Mouse (Mus musculus): Measurements from ENCODE around the gene Pask.
"Not testable (repeated sequence)": the region's sequence is repeated elsewhere in the genome, so short reads cannot be mapped to it uniquely, and the experiment has no call there.

Pask gene

DNA sequence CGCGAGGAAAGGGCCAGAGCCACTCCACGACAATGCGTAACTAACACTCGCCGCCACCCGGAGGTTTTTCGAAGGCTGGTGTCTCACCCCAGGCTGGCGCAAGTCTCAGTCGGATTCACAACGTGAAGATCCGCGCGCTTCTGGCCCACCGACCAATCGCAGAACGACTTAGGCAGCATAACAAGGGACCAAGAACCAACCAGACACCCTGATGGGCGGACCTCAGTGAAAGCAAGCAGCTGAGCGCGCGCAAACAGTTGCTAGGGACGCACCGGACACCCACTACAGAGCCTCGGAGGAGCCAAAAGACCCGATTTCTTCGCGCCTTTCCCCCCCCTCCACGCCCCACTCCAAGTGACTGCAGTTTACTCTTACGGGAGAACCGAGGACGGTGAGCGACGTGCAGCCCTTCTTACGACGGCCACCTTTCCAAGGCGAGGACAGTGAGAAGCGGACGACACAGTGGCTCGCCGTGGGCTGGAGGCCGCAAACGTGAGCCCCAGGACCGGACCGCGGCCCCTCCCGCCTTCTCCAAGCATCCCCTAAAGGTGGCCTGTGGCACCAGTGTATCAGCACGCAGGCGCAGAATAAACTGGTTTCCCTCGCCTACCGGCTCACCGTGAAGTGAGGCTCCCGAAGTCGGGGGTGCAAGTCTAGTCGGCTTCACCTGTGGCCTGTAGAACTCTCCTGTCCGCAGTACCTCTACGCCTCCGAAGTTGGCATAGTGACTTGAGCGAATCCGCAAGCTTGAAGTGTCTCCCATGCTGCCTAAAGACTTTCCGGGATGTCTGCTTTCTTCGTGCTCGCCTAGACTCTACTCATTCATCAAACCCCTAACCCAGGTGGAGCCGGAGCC lies at the start of gene Pask, which contains the start of gene Ppp1r7:
Gene Pask (minus strand): TSS at position 835 of the 856 bp plus-strand sequence.
Gene Ppp1r7 (plus strand): TSS at position 207 of the 856 bp plus-strand sequence.
- DNase-seq (ENCODE audit: low spot score in 2 of 2) = peak; percentile 94

GRCm38 (mm10) chr1:93388906-93389305 lies 45.6 kb upstream of the Pask start:
- no peak for DNase-seq (ENCODE audit: low spot score in 2 of 2)

- no peak for DNase-seq (ENCODE audit: low spot score in 2 of 2)
These were observed 43.9 kb upstream of the Pask start for GRCm38 (mm10) chr1:93387198-93387597.

GRCm38 (mm10) chr1:93379117-93379516 lies 35.8 kb upstream of the Pask start:
- DNase-seq (ENCODE audit: low spot score in 2 of 2) = no peak

DNA sequence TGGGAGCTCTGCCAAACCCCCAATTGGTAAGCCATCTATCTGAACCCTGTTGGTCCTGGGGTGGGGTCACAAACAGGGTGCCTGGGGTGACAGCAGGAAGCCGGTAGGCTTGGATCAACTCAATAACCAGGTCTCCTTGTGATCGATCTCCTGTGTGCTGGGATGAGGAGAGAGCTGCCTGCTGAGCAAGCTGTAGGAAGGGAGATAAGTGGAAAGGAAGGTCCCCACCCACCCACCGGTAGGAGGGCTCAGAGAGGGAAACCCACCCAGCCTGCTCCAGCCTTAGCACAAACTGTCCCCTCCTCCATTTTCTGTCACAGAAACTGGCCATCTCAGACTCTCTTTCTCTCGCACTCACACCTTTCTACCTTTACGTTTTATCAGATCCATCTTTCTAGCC lies 34.0 kb upstream of the Pask start:
- no peak for DNase-seq (ENCODE audit: low spot score in 2 of 2)

DNA sequence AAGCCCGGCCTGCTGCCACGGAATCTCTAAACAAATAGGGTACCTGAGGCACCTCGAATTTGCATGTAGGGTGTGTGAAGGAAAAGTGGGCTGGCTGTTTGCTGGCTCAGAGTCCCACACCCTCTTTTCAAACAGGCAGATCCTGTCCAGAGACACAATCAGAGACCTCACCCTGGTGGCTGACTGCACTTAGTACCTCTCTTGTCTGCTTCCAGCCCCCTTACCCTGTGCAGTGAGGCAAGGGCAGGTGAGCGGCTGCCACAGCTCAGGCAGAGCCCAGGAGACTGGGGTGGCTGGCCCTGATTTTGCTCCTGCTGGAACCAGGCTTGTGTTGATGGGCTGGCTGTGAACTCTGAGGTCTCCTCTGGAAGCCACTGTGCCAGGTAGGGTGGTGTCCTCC lies 30.4 kb upstream of the Pask start, which contains the start of gene Ano7:
Gene Ano7 (plus strand): TSS at position 266 of the 400 bp plus-strand sequence.
- no peak for DNase-seq (ENCODE audit: low spot score in 2 of 2)

GRCm38 (mm10) chr1:93365641-93366040 lies 22.4 kb upstream of the Pask start:
- DNase-seq (ENCODE audit: low spot score in 2 of 2) = no peak

DNA sequence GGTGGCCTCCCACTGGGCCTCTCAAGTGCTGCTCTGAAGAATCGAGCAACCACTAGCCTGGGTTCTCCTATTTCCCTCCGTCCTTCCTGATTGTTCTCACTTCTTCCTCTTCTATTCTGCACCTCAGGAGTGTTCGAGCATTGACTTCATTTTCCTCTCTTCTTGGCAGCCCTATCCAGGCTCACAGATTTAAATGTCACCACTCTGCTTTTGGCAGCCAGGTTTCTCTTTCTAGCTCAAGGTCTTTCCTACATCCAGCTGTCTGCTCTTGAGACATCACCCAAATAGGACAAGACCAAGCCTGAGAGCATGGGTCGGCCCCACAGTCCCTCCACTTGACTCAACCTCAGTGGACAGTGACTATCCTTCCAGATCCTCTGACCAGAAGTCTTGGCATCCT lies 19.4 kb upstream of the Pask start:
- no peak for DNase-seq (ENCODE audit: low spot score in 2 of 2)

DNA sequence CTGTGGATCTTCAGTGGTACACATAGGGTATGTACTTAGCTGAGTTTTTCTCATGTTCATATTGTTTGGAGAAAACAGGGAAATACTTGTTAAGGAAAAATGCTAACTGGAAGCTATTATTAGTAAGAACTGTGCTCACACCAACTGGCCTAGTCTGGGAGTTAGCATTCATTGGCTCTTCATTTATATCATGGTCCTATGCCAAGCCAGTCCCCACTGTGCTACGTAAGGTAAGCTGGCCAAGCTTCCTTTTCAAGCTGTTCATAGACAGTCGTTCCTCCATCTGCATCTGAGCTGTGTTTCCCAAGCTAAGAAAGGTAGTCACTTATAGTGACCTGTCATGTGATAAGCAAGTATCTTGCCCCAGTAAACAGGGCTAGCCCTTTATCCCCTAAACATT lies 9.4 kb upstream of the Pask start:
- no peak for DNase-seq (ENCODE audit: low spot score in 2 of 2)

- DNase-seq (ENCODE audit: low spot score in 2 of 2) = no peak
These were observed 6.4 kb upstream of the Pask start for GRCm38 (mm10) chr1:93349701-93350100.

GRCm38 (mm10) chr1:93347176-93347575 lies 3.9 kb upstream of the Pask start:
- no peak for DNase-seq (ENCODE audit: low spot score in 2 of 2)

DNA sequence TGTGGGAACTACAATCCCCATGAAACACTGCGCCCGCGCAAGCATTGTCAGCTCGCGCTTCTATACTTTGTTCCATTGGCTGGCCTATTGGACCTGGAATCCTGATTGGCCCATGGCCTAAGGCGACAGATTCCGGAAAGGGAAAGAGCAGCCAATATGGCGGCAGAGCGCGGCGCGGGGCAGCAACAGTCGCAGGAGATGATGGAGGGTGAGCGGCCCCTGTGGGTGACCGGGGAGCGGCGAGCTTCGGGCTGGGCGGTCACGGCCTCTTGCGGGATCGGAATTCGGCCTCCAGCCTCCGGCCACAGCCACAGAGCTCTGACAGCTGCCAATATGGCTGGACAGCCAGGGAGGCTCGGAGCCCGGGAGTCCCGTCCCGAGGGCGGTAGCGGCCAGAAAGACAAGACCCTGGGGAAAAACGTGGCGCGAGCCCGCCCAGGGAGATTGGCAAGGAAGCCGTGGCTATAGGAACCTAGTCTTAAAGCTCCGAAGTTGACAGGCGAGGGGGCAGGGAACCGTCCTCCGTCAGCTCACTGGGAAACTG lies 294 bp upstream of the Pask start:
- DNase-seq (ENCODE audit: low spot score in 2 of 2) = peak; percentile 91

DNA sequence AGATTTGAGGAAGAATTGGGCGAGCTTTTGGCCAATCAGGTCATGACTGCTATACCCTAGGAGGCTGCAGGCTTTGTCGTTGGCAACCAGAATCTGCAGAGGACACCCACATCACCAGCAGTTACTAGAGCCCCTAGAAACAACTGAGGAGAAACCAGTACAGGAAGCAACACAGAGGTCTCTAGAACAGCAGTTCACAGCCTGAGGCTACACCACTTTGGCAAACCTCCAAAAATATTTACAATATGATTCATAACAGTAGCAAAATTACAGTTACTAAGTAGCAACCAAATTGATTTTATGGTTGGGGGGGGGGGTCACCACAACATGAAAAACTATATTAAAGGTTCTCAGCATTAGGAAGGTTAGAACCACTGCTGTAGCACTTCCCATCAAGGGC lies 8.7 kb downstream of the Pask start:
- no peak for DNase-seq (ENCODE audit: low spot score in 2 of 2)

GRCm38 (mm10) chr1:93326446-93326845 lies 16.8 kb downstream of the Pask start:
- no peak for DNase-seq (ENCODE audit: low spot score in 2 of 2)

GRCm38 (mm10) chr1:93323973-93324372 lies 19.3 kb downstream of the Pask start:
- no peak for DNase-seq (ENCODE audit: low spot score in 2 of 2)

DNA sequence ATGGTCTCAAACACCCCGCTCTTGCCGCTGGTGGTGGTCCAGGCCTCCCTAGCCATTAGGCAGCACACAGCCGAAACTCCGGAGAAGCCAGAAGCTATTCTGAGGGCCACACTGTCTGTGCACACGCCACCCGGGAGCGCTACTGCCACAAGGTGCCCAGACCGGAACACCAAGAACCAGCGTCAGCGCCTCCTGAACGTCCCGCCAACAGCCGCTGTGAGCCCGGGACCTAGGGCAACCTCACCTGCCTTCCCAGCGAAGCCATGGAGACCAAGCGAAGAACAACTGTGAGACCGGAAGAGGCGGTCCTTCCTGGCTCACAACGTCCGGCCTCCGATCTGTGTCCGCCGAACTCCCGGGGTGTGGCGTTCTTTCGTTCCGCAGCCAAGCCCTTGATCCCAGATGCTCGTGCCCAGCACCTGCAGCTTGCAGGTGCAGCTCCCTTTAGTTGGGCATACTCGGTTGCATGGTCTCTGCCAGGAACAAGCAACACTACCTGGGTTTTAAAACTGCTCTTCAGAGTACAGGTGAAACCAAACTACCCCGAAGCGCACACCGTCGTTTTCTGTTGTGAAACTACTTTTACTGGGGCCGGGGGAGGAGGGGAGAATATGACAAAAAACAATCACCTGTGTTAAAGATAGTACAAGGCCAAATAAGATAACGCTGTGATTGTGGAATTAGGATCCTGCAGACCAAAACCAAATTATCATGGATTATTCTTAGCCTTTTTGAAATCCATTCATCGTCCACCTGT lies 37.5 kb downstream of the Pask start, which contains the start of gene Mterf4:
Gene Mterf4 (minus strand): TSS at position 335 of the 757 bp plus-strand sequence.
- DNase-seq (ENCODE audit: low spot score in 2 of 2) = peak; percentile 58 to 77

- no peak for DNase-seq (ENCODE audit: low spot score in 2 of 2)
These were observed 42.7 kb downstream of the Pask start for GRCm38 (mm10) chr1:93300578-93300977.

DNA sequence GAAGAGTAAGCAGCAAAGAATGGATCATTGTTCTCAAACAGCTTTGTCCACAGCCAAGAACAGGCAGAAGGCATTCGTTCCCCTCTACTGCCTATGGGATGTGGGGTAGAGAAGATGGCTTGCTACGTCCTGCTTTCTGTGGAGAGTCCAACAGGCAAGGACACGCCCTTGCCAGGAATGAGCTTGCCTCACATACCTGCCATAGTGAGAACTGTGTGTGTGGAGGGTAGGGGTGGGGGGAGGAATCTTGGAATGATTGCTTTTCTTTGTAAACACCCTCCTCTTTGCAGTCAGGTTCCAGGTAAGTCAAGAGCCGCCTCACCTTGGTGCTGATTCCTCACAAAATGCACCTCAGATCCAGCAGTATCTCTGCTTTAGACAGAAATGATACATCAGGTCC lies 43.5 kb downstream of the Pask start:
- no peak for DNase-seq (ENCODE audit: low spot score in 2 of 2)

GRCm38 (mm10) chr1:93294491-93294890 lies 48.8 kb downstream of the Pask start:
- not testable (repeated sequence) for DNase-seq (ENCODE audit: low spot score in 2 of 2)

GRCm38 (mm10) chr1:93292006-93292405 lies 51.3 kb downstream of the Pask start:
- no peak for DNase-seq (ENCODE audit: low spot score in 2 of 2)

- DNase-seq (ENCODE audit: low spot score in 2 of 2) = no peak
These were observed 51.7 kb downstream of the Pask start for GRCm38 (mm10) chr1:93291591-93291990.

- no peak for DNase-seq (ENCODE audit: low spot score in 2 of 2)
These were observed 52.3 kb downstream of the Pask start for GRCm38 (mm10) chr1:93290956-93291355.
